Mouse (Mus musculus): ENCODE results near the gene Tbx2. TPM values are rescaled to one million over a fixed set of nuclear protein-coding genes. Genes with fewer than 3 reads are reported as not detected.

Gene Tbx2
- polyA plus RNA-seq, 1 experiment from 2014 or later = 4.0 TPM

GRCm38 (mm10) chr11:85845921-85846320 is 13.6 kb downstream of the Tbx2 start:
- Histone ChIP-seq H3K36me3 (ENCODE audit: control insufficient read depth, insufficient read depth, low read length) (no peaks in the 10 kb centered on the region), H3K9me3 (ENCODE audit: control insufficient read depth, low read length) (no peaks in the 10 kb centered on the region), H3K4me2 (ENCODE audit: low read length) (no peak overlapping the region), H3K4me3 (ENCODE audit: control insufficient read depth in 1 of 2, insufficient read depth in 1 of 2, low read depth in 1 of 2, low read length in 2 of 2) (no peak overlapping the region), H3K4me1 (ENCODE audit: control insufficient read depth in 2 of 2, insufficient read depth in 2 of 2, low read length in 2 of 2) (peaks cover 18 to 22% of the 10 kb centered on the region in 2 experiments), H3K27ac (replicated peaks in 1 of 2; ENCODE audit: control insufficient read depth in 1 of 2, insufficient read depth in 1 of 2, low read depth in 2 of 2, low read length in 2 of 2) (no peak overlapping the region), H3K9ac (ENCODE audit: low read length) (no peak overlapping the region), H3K27me3 (ENCODE audit: control insufficient read depth, insufficient read depth, low read length) (peaks cover 46% of the 10 kb centered on the region)
- 32% methylated on average over 5 of the region's 5 CpGs for WGBS
- ATAC-seq (ENCODE audit: insufficient number of reproducible peaks, insufficient read depth, low FRiP score, low read depth) = no peak

GRCm38 (mm10) chr11:85846509-85846908 is 14.2 kb downstream of the Tbx2 start:
- Histone ChIP-seq H3K36me3 (ENCODE audit: control insufficient read depth, insufficient read depth, low read length) (no peaks in the 10 kb centered on the region), H3K27me3 (ENCODE audit: control insufficient read depth, insufficient read depth, low read length) (peaks cover 41% of the 10 kb centered on the region), H3K27ac (replicated peaks in 1 of 2; ENCODE audit: control insufficient read depth in 1 of 2, insufficient read depth in 1 of 2, low read depth in 2 of 2, low read length in 2 of 2) (no peak overlapping the region), H3K4me2 (ENCODE audit: low read length) (no peak overlapping the region), H3K9me3 (ENCODE audit: control insufficient read depth, low read length) (no peaks in the 10 kb centered on the region), H3K4me1 (ENCODE audit: control insufficient read depth in 2 of 2, insufficient read depth in 2 of 2, low read length in 2 of 2) (peaks cover 18 to 22% of the 10 kb centered on the region in 2 experiments), H3K4me3 (ENCODE audit: control insufficient read depth in 1 of 2, insufficient read depth in 1 of 2, low read depth in 1 of 2, low read length in 2 of 2) (no peak overlapping the region), H3K9ac (ENCODE audit: low read length) (no peak overlapping the region)
- ATAC-seq (ENCODE audit: insufficient number of reproducible peaks, insufficient read depth, low FRiP score, low read depth) = no peak
- WGBS = 59% methylated on average over 4 of the region's 4 CpGs

DNA sequence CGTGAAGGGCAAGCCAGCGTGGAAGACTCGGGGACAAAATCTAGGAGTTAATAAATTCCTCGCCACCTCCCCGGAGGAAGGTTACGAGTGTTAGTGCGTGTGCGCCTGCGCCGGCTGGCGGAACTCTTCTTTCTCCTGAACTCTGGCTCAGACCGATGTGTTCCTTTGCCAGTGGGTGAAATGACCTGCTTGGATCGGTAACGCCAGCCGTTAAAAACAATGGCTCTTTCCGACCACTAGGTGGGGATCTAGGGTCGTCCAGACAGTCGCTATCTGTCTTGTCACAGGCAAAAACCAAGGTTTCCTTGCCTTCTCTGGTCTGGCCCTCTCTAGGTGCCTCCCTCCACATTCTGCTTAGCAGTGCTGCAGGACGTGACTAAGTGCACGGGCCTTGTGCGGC is 16.7 kb downstream of the Tbx2 start:
- H3K36me3 ChIP-seq (ENCODE audit: control insufficient read depth, insufficient read depth, low read length) = no peaks in the 10 kb centered on the region
- no peak for ATAC-seq (ENCODE audit: insufficient number of reproducible peaks, insufficient read depth, low FRiP score, low read depth)
- H3K27ac ChIP-seq (replicated peaks in 1 of 2; ENCODE audit: control insufficient read depth in 1 of 2, insufficient read depth in 1 of 2, low read depth in 2 of 2, low read length in 2 of 2) = no peak overlapping the region
- no peaks in the 10 kb centered on the region for H3K9me3 ChIP-seq (ENCODE audit: control insufficient read depth, low read length)
- H3K4me3 ChIP-seq (ENCODE audit: control insufficient read depth in 1 of 2, insufficient read depth in 1 of 2, low read depth in 1 of 2, low read length in 2 of 2) = peak overlapping the region; percentile 27 to 29
- H3K27me3 ChIP-seq (ENCODE audit: control insufficient read depth, insufficient read depth, low read length) = peaks cover 29% of the 10 kb centered on the region
- whole genome bisulfite sequencing = 3% methylated on average over 21 of the region's 21 CpGs
- H3K9ac ChIP-seq (ENCODE audit: low read length) = peak overlapping the region; percentile 57; the same call in 1 of the 2 replicates
- H3K4me1 ChIP-seq (ENCODE audit: control insufficient read depth in 2 of 2, insufficient read depth in 2 of 2, low read length in 2 of 2) = peaks cover 0 to 2% of the 10 kb centered on the region in 2 experiments; a peak in 1 of 4 replicates
- H3K4me2 ChIP-seq (ENCODE audit: low read length) = peak overlapping the region; percentile 75

DNA sequence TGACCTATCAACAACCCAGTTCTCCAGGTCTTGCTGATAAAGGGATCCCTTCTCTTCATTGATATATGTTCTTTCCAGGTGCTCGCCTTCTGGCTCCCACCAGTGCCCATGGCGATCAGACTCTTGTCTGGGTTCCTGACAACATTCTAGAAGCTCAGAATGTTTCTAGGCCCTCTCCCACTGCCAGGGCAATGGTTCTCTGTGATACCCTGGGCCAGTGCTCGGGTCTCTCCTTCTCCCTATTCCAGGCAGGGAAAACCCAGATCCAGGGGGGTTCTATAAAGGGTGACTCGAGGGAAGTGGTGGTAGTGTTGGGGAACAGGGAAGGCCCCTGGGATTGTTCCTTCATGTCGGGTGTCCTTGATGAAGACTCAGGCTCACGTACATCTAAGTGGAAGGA is 17.9 kb downstream of the Tbx2 start, which contains the start of gene Gm11444:
TSS of gene Gm11444 (minus strand) at position 101 of the 400 bp plus-strand sequence.
- peak within 1 kb of the TSS; percentile 57; the same call in 1 of the 2 replicates for H3K9ac ChIP-seq (ENCODE audit: low read length)
- H3K4me2 ChIP-seq (ENCODE audit: low read length) = 0 out of 2 replicates have a peak within 1 kb of the TSS, but pooled peaks have one; percentile 75
- no peaks in the 10 kb centered on the region for H3K9me3 ChIP-seq (ENCODE audit: control insufficient read depth, low read length)
- H3K36me3 ChIP-seq (ENCODE audit: control insufficient read depth, insufficient read depth, low read length) = no peaks in the 10 kb centered on the region
- WGBS = 81% methylated on average over 6 of the region's 6 CpGs
- H3K27ac ChIP-seq (replicated peaks in 1 of 2; ENCODE audit: control insufficient read depth in 1 of 2, insufficient read depth in 1 of 2, low read depth in 2 of 2, low read length in 2 of 2) = no peak within 1 kb of the TSS
- H3K4me3 ChIP-seq (ENCODE audit: control insufficient read depth in 1 of 2, insufficient read depth in 1 of 2, low read depth in 1 of 2, low read length in 2 of 2) = peak within 1 kb of the TSS in 1 of 2 experiments; percentile 29; a peak in 2 of 4 replicates
- peaks cover 0 to 2% of the 10 kb centered on the region in 2 experiments; a peak in 1 of 4 replicates for H3K4me1 ChIP-seq (ENCODE audit: control insufficient read depth in 2 of 2, insufficient read depth in 2 of 2, low read length in 2 of 2)
- H3K27me3 ChIP-seq (ENCODE audit: control insufficient read depth, insufficient read depth, low read length) = peaks cover 24% of the 10 kb centered on the region
- no peak for ATAC-seq (ENCODE audit: insufficient number of reproducible peaks, insufficient read depth, low FRiP score, low read depth)

- H3K27ac ChIP-seq (replicated peaks in 1 of 2; ENCODE audit: control insufficient read depth in 1 of 2, insufficient read depth in 1 of 2, low read depth in 2 of 2, low read length in 2 of 2) = no peak overlapping the region
- H3K36me3 ChIP-seq (ENCODE audit: control insufficient read depth, insufficient read depth, low read length) = no peaks in the 10 kb centered on the region
- H3K4me2 ChIP-seq (ENCODE audit: low read length) = no peak overlapping the region
- no peak for ATAC-seq (ENCODE audit: insufficient number of reproducible peaks, insufficient read depth, low FRiP score, low read depth)
- H3K9ac ChIP-seq (ENCODE audit: low read length) = no peak overlapping the region
- no peak overlapping the region for H3K4me3 ChIP-seq (ENCODE audit: control insufficient read depth in 1 of 2, insufficient read depth in 1 of 2, low read depth in 1 of 2, low read length in 2 of 2)
- WGBS = 37% methylated on average over 6 of the region's 6 CpGs
- peaks cover 0 to 2% of the 10 kb centered on the region in 2 experiments; a peak in 1 of 4 replicates for H3K4me1 ChIP-seq (ENCODE audit: control insufficient read depth in 2 of 2, insufficient read depth in 2 of 2, low read length in 2 of 2)
- H3K27me3 ChIP-seq (ENCODE audit: control insufficient read depth, insufficient read depth, low read length) = peaks cover 18% of the 10 kb centered on the region
- H3K9me3 ChIP-seq (ENCODE audit: control insufficient read depth, low read length) = no peaks in the 10 kb centered on the region
Measured at GRCm38 (mm10) chr11:85850758-85851157, 18.4 kb downstream of the Tbx2 start.

GRCm38 (mm10) chr11:85857997-85858698 is 25.8 kb downstream of the Tbx2 start:
- H3K4me1 ChIP-seq (ENCODE audit: control insufficient read depth in 2 of 2, insufficient read depth in 2 of 2, low read length in 2 of 2) = no peaks in the 10 kb centered on the region
- no peaks in the 10 kb centered on the region for H3K9me3 ChIP-seq (ENCODE audit: control insufficient read depth, low read length)
- no peaks in the 10 kb centered on the region for H3K36me3 ChIP-seq (ENCODE audit: control insufficient read depth, insufficient read depth, low read length)
- H3K27ac ChIP-seq (replicated peaks in 1 of 2; ENCODE audit: control insufficient read depth in 1 of 2, insufficient read depth in 1 of 2, low read depth in 2 of 2, low read length in 2 of 2) = no peak overlapping the region
- no peak overlapping the region for H3K9ac ChIP-seq (ENCODE audit: low read length)
- no peak overlapping the region for H3K4me3 ChIP-seq (ENCODE audit: control insufficient read depth in 1 of 2, insufficient read depth in 1 of 2, low read depth in 1 of 2, low read length in 2 of 2)
- H3K27me3 ChIP-seq (ENCODE audit: control insufficient read depth, insufficient read depth, low read length) = no peaks in the 10 kb centered on the region
- no peak overlapping the region for H3K4me2 ChIP-seq (ENCODE audit: low read length)
- 29% methylated on average over 6 of the region's 6 CpGs for WGBS
- ATAC-seq (ENCODE audit: insufficient number of reproducible peaks, insufficient read depth, low FRiP score, low read depth) = no peak

DNA sequence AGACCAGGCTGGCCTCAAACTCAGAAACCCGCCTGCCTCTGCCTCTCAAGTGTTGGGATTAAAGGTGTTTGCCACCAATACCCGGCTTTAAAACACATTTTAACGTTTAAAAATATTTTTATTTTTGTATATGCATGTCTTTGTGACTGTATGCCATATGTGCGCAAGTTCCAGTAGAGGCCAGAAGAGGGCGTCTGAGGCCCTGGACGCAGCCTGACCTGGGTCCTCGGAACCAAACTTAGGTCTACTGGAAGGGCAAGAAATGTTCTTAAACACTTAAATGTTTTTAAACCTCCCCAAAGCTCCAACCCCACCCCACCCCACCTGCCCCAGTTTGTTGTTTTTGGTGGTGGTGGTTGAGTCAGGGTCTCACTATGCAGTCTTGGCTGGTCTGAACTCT is 32.0 kb downstream of the Tbx2 start:
- no peak overlapping the region for H3K4me2 ChIP-seq (ENCODE audit: low read length)
- 0 out of 2 replicates have a peak, but pooled peaks cover 3% of the 10 kb centered on the region for H3K27me3 ChIP-seq (ENCODE audit: control insufficient read depth, insufficient read depth, low read length)
- H3K4me3 ChIP-seq (ENCODE audit: control insufficient read depth in 1 of 2, insufficient read depth in 1 of 2, low read depth in 1 of 2, low read length in 2 of 2) = no peak overlapping the region
- H3K9ac ChIP-seq (ENCODE audit: low read length) = no peak overlapping the region
- 32% methylated on average over 7 of the region's 7 CpGs for WGBS
- no peaks in the 10 kb centered on the region for H3K4me1 ChIP-seq (ENCODE audit: control insufficient read depth in 2 of 2, insufficient read depth in 2 of 2, low read length in 2 of 2)
- no peak overlapping the region for H3K27ac ChIP-seq (replicated peaks in 1 of 2; ENCODE audit: control insufficient read depth in 1 of 2, insufficient read depth in 1 of 2, low read depth in 2 of 2, low read length in 2 of 2)
- ATAC-seq (ENCODE audit: insufficient number of reproducible peaks, insufficient read depth, low FRiP score, low read depth) = no peak
- no peaks in the 10 kb centered on the region for H3K9me3 ChIP-seq (ENCODE audit: control insufficient read depth, low read length)
- H3K36me3 ChIP-seq (ENCODE audit: control insufficient read depth, insufficient read depth, low read length) = no peaks in the 10 kb centered on the region

Data from heart, embryonic 14.5 days (tissue).